Mouse (Mus musculus) forebrain, embryonic 12.5 days (tissue): ENCODE results near the gene Adprhl1. TPM values are rescaled to one million over a fixed set of nuclear protein-coding genes. Genes with fewer than 3 reads are reported as not detected.
A peak's percentile ranks its signal among the peaks of the same experiment; 100 is the strongest.

Source experiments
- ATAC-seq: fragments of 200-750 bp; cut with Nextera tagmentation; 2 replicates; pipeline ENCODE4 v1.8.0; 2017; ENCODE audit warnings: moderate TSS enrichment; ENCODE audit not compliant: low FRiP score
- H3K27ac ChIP-seq: fragments of 300-500 bp; sonication (generic); 2 replicates; pipeline ENCODE4 v1.5.1; 2016; ENCODE audit warnings: mild to moderate bottlenecking
- H3K27me3 ChIP-seq: fragments of 300-500 bp; sonication (generic); 2 replicates; pipeline ENCODE4 v1.6.1; 2016; ENCODE audit warnings: mild to moderate bottlenecking
- H3K36me3 ChIP-seq: fragments of 300-500 bp; sonication (generic); replicated peaks from 2 replicates; pipeline ENCODE4 v1.6.1; 2016; ENCODE audit warnings: mild to moderate bottlenecking
- H3K4me1 ChIP-seq: fragments of 300-500 bp; sonication (generic); 2 replicates; pipeline ENCODE4 v1.6.1; 2016
- H3K4me2 ChIP-seq: fragments of 300-500 bp; sonication (generic); 2 replicates; pipeline ENCODE4 v1.6.1; 2016; ENCODE audit warnings: mild to moderate bottlenecking, moderate library complexity
- H3K4me3 ChIP-seq: fragments of 300-500 bp; sonication (generic); replicated peaks from 2 replicates; pipeline ENCODE4 v1.5.1; 2016; ENCODE audit warnings: mild to moderate bottlenecking
- H3K9ac ChIP-seq: fragments of 300-500 bp; sonication (generic); 2 replicates; pipeline ENCODE4 v1.6.1; 2016; ENCODE audit warnings: mild to moderate bottlenecking
- H3K9me3 ChIP-seq: fragments of 300-500 bp; sonication (generic); 2 replicates; pipeline ENCODE4 v1.6.1; 2016
- whole genome bisulfite sequencing: fragments of 180-500 bp; shearing (Covaris S2); methylation state at CpG from one replicate; pipeline ENCODE4 v1.1.7; 2016; 5-methylcytosine and 5-hydroxymethylcytosine counted together
- polyA plus RNA-seq: library from polyadenylated mRNA; unstranded; fragments of >200 nt; fragmentation: Nextera tagmentation; extraction: Ambion mirVana; gene quantifications from 2 replicates; pipeline ENCODE4 v1.2.1, GENCODE M21; 2016

Adprhl1 gene
- 0.13 TPM in 1 of 2 replicates, not detected in the other for polyA plus RNA-seq

GRCm38 (mm10) chr8:13254019-13254418 lies at the start of gene Adprhl1:
Gene Adprhl1 (minus strand): TSS chr8:13254162.
- Histone ChIP-seq H3K9ac (no peak within 1 kb of the TSS), H3K4me2 (no peak within 1 kb of the TSS), H3K9me3 (no peaks in the 10 kb centered on the region), H3K27ac (no peak within 1 kb of the TSS), H3K4me3 (no peak within 1 kb of the TSS), H3K4me1 (no peaks in the 10 kb centered on the region), H3K27me3 (no peaks in the 10 kb centered on the region), H3K36me3 (peaks cover 30% of the 10 kb centered on the region)
- 0 out of 2 replicates have a peak, but pooled peaks have one; percentile 57 for ATAC-seq
- WGBS, result 35% methylated on average over 8 of the region's 8 CpGs

- no peaks in the 10 kb centered on the region for H3K27me3 ChIP-seq
- H3K27ac ChIP-seq, result no peak overlapping the region
- no peaks in the 10 kb centered on the region for H3K4me1 ChIP-seq
- ATAC-seq, result no peak
- no peak overlapping the region for H3K9ac ChIP-seq
- no peak overlapping the region for H3K4me2 ChIP-seq
- WGBS, result 92% methylated on average over 7 of the region's 7 CpGs
- no peak overlapping the region for H3K4me3 ChIP-seq
- H3K36me3 ChIP-seq, result peaks cover 80% of the 10 kb centered on the region
- no peaks in the 10 kb centered on the region for H3K9me3 ChIP-seq
Measured at GRCm38 (mm10) chr8:13301036-13301435, 47.1 kb upstream of the Adprhl1 start.

- no peak overlapping the region for H3K27ac ChIP-seq
- H3K4me1 ChIP-seq, result no peaks in the 10 kb centered on the region
- no peak overlapping the region for H3K4me3 ChIP-seq
- H3K36me3 ChIP-seq, result peaks cover 80% of the 10 kb centered on the region
- ATAC-seq, result no peak
- H3K27me3 ChIP-seq, result no peaks in the 10 kb centered on the region
- 98% methylated on average over 8 of the region's 8 CpGs for WGBS
- H3K4me2 ChIP-seq, result no peak overlapping the region
- H3K9me3 ChIP-seq, result no peaks in the 10 kb centered on the region
- H3K9ac ChIP-seq, result no peak overlapping the region
Measured at GRCm38 (mm10) chr8:13299571-13299970, 45.6 kb upstream of the Adprhl1 start.

GRCm38 (mm10) chr8:13293677-13294470 lies 39.9 kb upstream of the Adprhl1 start:
- Histone ChIP-seq H3K27me3 (no peaks in the 10 kb centered on the region), H3K4me3 (no peak overlapping the region), H3K9ac (no peak overlapping the region), H3K36me3 (peaks cover 58% of the 10 kb centered on the region), H3K27ac (no peak overlapping the region), H3K4me1 (peaks cover 9% of the 10 kb centered on the region), H3K4me2 (no peak overlapping the region), H3K9me3 (no peaks in the 10 kb centered on the region)
- ATAC-seq, result no peak
- 95% methylated on average over 9 of the region's 9 CpGs for WGBS

- Histone ChIP-seq H3K4me2 (no peak overlapping the region), H3K4me3 (no peak overlapping the region), H3K9ac (no peak overlapping the region), H3K9me3 (no peaks in the 10 kb centered on the region), H3K36me3 (peaks cover 50% of the 10 kb centered on the region), H3K4me1 (peaks cover 13% of the 10 kb centered on the region), H3K27ac (no peak overlapping the region), H3K27me3 (no peaks in the 10 kb centered on the region)
- 32% methylated on average over 9 of the region's 9 CpGs for WGBS
- ATAC-seq, result no peak
Measured at GRCm38 (mm10) chr8:13292364-13292763, 38.4 kb upstream of the Adprhl1 start.

GRCm38 (mm10) chr8:13288646-13289045 lies 34.7 kb upstream of the Adprhl1 start:
- ATAC-seq, result no peak
- peak overlapping the region; percentile 76 for H3K4me3 ChIP-seq
- peaks cover 16% of the 10 kb centered on the region for H3K36me3 ChIP-seq
- H3K9me3 ChIP-seq, result no peaks in the 10 kb centered on the region
- peak overlapping the region; percentile 82 for H3K9ac ChIP-seq
- peak overlapping the region; percentile 92 for H3K4me2 ChIP-seq
- no peaks in the 10 kb centered on the region for H3K27me3 ChIP-seq
- WGBS, result 5% methylated on average over 6 of the region's 6 CpGs
- H3K4me1 ChIP-seq, result peaks cover 22% of the 10 kb centered on the region
- H3K27ac ChIP-seq, result no peak overlapping the region

GRCm38 (mm10) chr8:13287692-13288623 lies 34.0 kb upstream of the Adprhl1 start, which contains the start of the genes Dcun1d2 and Tmco3:
Gene Dcun1d2 (minus strand): TSS chr8:13288131.
Gene Tmco3 (plus strand): TSS chr8:13288190.
- ATAC-seq, result peak; percentile 94
- WGBS, result under 1% methylated on average over 79 of the region's 79 CpGs

GRCm38 (mm10) chr8:13287304-13287691 lies 33.3 kb upstream of the Adprhl1 start:
- 0% methylated on average over 34 of the region's 34 CpGs for WGBS
- Histone ChIP-seq H3K27me3 (no peaks in the 10 kb centered on the region), H3K4me2 (peak overlapping the region; percentile 92), H3K9ac (peak overlapping the region; percentile 82), H3K4me3 (peak overlapping the region; percentile 76), H3K4me1 (peaks cover 22% of the 10 kb centered on the region), H3K27ac (peak overlapping the region; percentile 85), H3K9me3 (no peaks in the 10 kb centered on the region), H3K36me3 (peaks cover 6% of the 10 kb centered on the region; the same call in 1 of the 2 replicates)
- peak; percentile 75; the same call in 1 of the 2 replicates for ATAC-seq

More at GRCm38 (mm10) chr8:13287692-13288623, 34.0 kb upstream of the Adprhl1 start, which contains the start of the genes Dcun1d2 and Tmco3:
- H3K9me3 ChIP-seq, result no peaks in the 10 kb centered on the region
- H3K27me3 ChIP-seq, result no peaks in the 10 kb centered on the region
- peaks cover 22% of the 10 kb centered on the region for H3K4me1 ChIP-seq
- H3K36me3 ChIP-seq, result peaks cover 12% of the 10 kb centered on the region
- peak within 1 kb of the TSS; percentile 92 for H3K4me2 ChIP-seq
- H3K27ac ChIP-seq, result peak within 1 kb of the TSS; percentile 85
- H3K9ac ChIP-seq, result peak within 1 kb of the TSS; percentile 82
- H3K4me3 ChIP-seq, result peak within 1 kb of the TSS; percentile 76

GRCm38 (mm10) chr8:13283200-13283599 lies 29.2 kb upstream of the Adprhl1 start:
- no peak overlapping the region for H3K4me2 ChIP-seq
- H3K4me1 ChIP-seq, result peaks cover 9% of the 10 kb centered on the region
- peaks cover 3% of the 10 kb centered on the region for H3K36me3 ChIP-seq
- WGBS, result 82% methylated on average over 1 of the region's 1 CpGs
- no peaks in the 10 kb centered on the region for H3K9me3 ChIP-seq
- ATAC-seq, result no peak
- no peak overlapping the region for H3K4me3 ChIP-seq
- H3K27ac ChIP-seq, result no peak overlapping the region
- H3K27me3 ChIP-seq, result no peaks in the 10 kb centered on the region
- H3K9ac ChIP-seq, result no peak overlapping the region

- Histone ChIP-seq H3K36me3 (peaks cover 21% of the 10 kb centered on the region), H3K4me2 (no peak overlapping the region), H3K4me1 (no peaks in the 10 kb centered on the region), H3K9ac (no peak overlapping the region), H3K4me3 (no peak overlapping the region), H3K9me3 (no peaks in the 10 kb centered on the region), H3K27ac (no peak overlapping the region), H3K27me3 (no peaks in the 10 kb centered on the region)
- WGBS, result 90% methylated on average over 5 of the region's 5 CpGs
- ATAC-seq, result no peak
Measured at GRCm38 (mm10) chr8:13276941-13277447, 23.0 kb upstream of the Adprhl1 start.

- Histone ChIP-seq H3K36me3 (peaks cover 42% of the 10 kb centered on the region), H3K9me3 (no peaks in the 10 kb centered on the region), H3K9ac (no peak overlapping the region), H3K4me2 (no peak overlapping the region), H3K4me1 (no peaks in the 10 kb centered on the region), H3K27ac (no peak overlapping the region), H3K27me3 (no peaks in the 10 kb centered on the region), H3K4me3 (no peak overlapping the region)
- no peak for ATAC-seq
- 88% methylated on average over 5 of the region's 5 CpGs for WGBS
Measured at GRCm38 (mm10) chr8:13272834-13273233, 18.9 kb upstream of the Adprhl1 start.

GRCm38 (mm10) chr8:13267566-13267965 lies 13.6 kb upstream of the Adprhl1 start:
- 91% methylated on average over 2 of the region's 2 CpGs for WGBS
- H3K9ac ChIP-seq, result no peak overlapping the region
- H3K4me2 ChIP-seq, result no peak overlapping the region
- ATAC-seq, result no peak
- H3K27ac ChIP-seq, result no peak overlapping the region
- H3K9me3 ChIP-seq, result no peaks in the 10 kb centered on the region
- H3K4me1 ChIP-seq, result no peaks in the 10 kb centered on the region
- peaks cover 38% of the 10 kb centered on the region for H3K36me3 ChIP-seq
- H3K4me3 ChIP-seq, result no peak overlapping the region
- no peaks in the 10 kb centered on the region for H3K27me3 ChIP-seq
